Mouse (Mus musculus): ENCODE measurements around the gene Def6. TPM values are rescaled to one million over a fixed set of nuclear protein-coding genes. Genes with fewer than 3 reads are reported as not detected.

Gene Def6
- polyA plus RNA-seq, 1 experiment, result 5.6 TPM

- no peak for DNase-seq (ENCODE audit: extremely low spot score in 1 of 2, low spot score in 1 of 2)
These were observed 62.6 kb downstream of the Def6 start for GRCm38 (mm10) chr17:28270165-28270564.

GRCm38 (mm10) chr17:28271537-28272266 is 64.1 kb downstream of the Def6 start:
- no peak for DNase-seq (ENCODE audit: extremely low spot score in 1 of 2, low spot score in 1 of 2)

GRCm38 (mm10) chr17:28272281-28272680 is 64.7 kb downstream of the Def6 start:
- DNase-seq (ENCODE audit: extremely low spot score in 1 of 2, low spot score in 1 of 2), result no peak

DNA sequence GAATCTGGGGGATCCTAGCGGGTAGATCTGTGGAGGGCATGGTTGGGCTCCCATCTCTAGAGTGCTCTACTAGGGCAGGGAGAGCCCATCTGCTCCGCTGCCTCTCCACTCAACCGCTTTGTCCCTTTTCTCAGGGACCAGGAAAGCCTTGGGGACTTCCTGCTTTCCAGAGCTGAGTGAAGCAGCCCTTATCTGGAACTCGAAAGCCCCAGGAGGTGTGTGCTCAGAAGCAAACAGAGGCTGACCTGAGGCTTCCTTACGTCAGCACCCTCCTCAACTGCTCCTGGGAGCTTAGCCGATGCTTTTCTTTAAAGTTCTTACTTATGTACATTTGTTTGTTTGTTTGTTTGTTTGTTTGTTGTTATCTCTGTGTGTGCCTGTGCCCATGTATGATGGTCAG is 65.3 kb downstream of the Def6 start:
- DNase-seq (ENCODE audit: extremely low spot score in 1 of 2, low spot score in 1 of 2), result no peak

DNA sequence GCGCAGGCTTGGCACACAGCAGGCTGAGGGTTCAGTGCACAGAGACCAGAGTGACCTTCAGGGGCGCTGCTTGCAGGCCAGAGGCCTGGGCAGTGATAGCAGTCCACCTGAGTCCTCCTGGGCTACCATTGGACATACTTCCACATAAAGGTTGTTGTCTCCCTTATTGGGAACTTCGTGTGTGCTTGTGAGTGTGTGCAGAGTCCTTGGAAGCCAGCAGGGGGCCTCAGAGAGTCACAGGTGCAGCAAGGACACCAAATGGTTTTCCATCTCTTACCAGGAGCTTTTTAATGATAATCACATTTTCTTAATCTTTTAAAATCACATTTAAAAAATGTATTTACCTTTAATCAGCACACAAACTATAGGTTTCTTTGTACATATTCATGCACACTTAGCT is 67.2 kb downstream of the Def6 start:
- DNase-seq (ENCODE audit: extremely low spot score in 1 of 2, low spot score in 1 of 2), result no peak

GRCm38 (mm10) chr17:28277226-28277625 is 69.6 kb downstream of the Def6 start:
- DNase-seq (ENCODE audit: extremely low spot score in 1 of 2, low spot score in 1 of 2), result no peak

DNA sequence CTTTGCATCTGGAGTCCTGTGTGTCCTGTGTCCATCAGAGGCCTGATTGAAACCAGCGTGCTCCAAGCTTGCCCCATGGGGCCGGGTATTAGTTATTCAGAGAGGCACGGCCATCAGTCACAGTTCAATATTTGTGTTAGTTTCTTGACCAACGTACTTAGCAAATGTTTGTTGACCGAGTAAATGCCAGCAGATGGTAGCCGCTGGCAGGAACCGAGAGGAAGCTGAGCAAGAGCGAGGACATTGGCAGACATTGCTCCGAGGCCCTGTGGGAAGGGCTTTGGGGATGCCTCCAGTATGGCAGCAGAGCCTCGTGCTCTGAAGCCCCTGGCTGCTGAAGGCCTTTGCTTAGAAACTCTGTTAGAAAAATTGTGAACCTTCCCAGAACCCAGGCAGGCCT is 70.1 kb downstream of the Def6 start:
- DNase-seq (ENCODE audit: extremely low spot score in 1 of 2, low spot score in 1 of 2), result no peak

- DNase-seq (ENCODE audit: extremely low spot score in 1 of 2, low spot score in 1 of 2), result no peak
These were observed 70.6 kb downstream of the Def6 start for GRCm38 (mm10) chr17:28278156-28278555.

Other genes starting within 250 kb of the Def6 start
- 0.55 and 1.0 TPM in 2 replicates for gene Tcp11, start 127.1 kb upstream of the Def6 start, polyA plus RNA-seq (2012; rRNA removed)
- 2.5 TPM in 2 replicates for gene Scube3, start 65.6 kb upstream of the Def6 start, polyA plus RNA-seq (2012; rRNA removed)
- 135 and 144 TPM in 2 replicates for gene Zfp523, start 30.6 kb upstream of the Def6 start, polyA plus RNA-seq (2012; rRNA removed)
- gene Ppard, start 24.9 kb downstream of the Def6 start, polyA plus RNA-seq (2012; rRNA removed), result 21.2 and 22.9 TPM in 2 replicates
- gene Fance, start 105.7 kb downstream of the Def6 start, polyA plus RNA-seq (2012; rRNA removed), result 16.9 and 18.7 TPM in 2 replicates
- gene Rpl10a, start 120.7 kb downstream of the Def6 start, polyA plus RNA-seq (2012; rRNA removed), result 771 and 790 TPM in 2 replicates
- gene Tead3, start 143.0 kb downstream of the Def6 start, polyA plus RNA-seq (2012; rRNA removed), result 2.5 and 2.9 TPM in 2 replicates
- 0.19 TPM in 1 of 2 replicates, not detected in the other for gene Tulp1, start 157.4 kb downstream of the Def6 start, polyA plus RNA-seq (2012; rRNA removed)